Mouse (Mus musculus): ENCODE measurements around the gene Kalrn. TPM values are rescaled to one million over a fixed set of nuclear protein-coding genes. Genes with fewer than 3 reads are reported as not detected.
"Not testable (repeated sequence)": the region's sequence is repeated elsewhere in the genome, so short reads cannot be mapped to it uniquely, and the experiment has no call there.

Gene Kalrn
- polyA plus RNA-seq, 1 experiment from 2014 or later: 22.1 TPM

DNA sequence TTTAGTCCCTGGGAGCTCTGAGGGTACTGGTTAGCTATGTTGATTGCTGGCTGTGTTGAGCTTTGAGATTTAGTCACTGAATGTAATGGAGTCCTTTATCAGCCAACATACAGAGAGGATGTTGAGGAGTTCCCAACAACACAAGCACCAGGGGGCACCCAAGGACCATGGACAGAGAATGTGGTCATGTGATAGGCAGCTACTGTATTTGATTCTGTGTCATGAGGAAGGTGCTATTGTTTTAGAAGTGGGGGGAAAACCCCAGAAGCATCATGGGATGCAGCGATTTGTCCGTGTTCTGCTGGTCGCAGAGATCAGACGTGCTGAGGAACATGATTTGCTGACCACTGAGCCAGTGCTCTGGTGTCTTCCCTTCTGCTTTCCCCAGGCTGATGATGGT lies 269.5 kb downstream of the Kalrn start:
- H3K4me2 ChIP-seq (replicated peaks; ENCODE audit: low read depth, low read length); H3K4me1 ChIP-seq (ENCODE audit: control insufficient read depth, insufficient read depth, low read length): not testable (repeated sequence)
- WGBS: 76% methylated on average over 4 of the region's 4 CpGs

DNA sequence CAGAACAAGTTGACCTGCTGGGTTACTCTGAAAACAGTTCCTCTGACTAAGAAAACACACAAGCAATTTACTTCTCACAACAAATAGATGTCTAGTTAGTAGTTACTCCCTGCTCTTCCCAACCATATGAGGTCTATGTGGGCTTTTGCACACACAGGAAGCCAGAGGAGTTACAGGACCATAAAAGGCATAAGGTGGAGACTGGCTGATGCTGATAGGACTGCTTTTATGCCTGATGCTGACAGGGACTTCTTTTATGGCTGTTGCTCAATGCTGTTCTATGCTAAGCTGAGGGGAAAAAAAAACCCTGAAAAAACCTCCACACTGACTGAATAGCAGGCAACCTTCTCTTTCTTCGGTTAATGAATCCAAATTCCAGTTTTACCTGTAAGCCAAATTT lies 270.8 kb downstream of the Kalrn start:
- ATAC-seq (ENCODE audit: insufficient number of reproducible peaks, insufficient read depth, low FRiP score, low read depth): no peak
- no peak overlapping the region for H3K4me2 ChIP-seq (replicated peaks; ENCODE audit: low read depth, low read length)
- H3K4me1 ChIP-seq (ENCODE audit: control insufficient read depth, insufficient read depth, low read length): no peaks in the 10 kb centered on the region
- WGBS: 97% methylated on average over 1 of the region's 1 CpGs
- no peak overlapping the region for H3K4me3 ChIP-seq (ENCODE audit: low read depth, low read length)
- H3K27ac ChIP-seq (ENCODE audit: low read length): no peak overlapping the region
- H3K36me3 ChIP-seq (ENCODE audit: control insufficient read depth, insufficient read depth, low read length): no peaks in the 10 kb centered on the region; the same call in 1 of the 2 replicates
- no peaks in the 10 kb centered on the region for H3K27me3 ChIP-seq (ENCODE audit: control insufficient read depth, insufficient read depth, low read length)
- no peak overlapping the region for H3K9ac ChIP-seq (replicated peaks; ENCODE audit: low read depth, low read length)
- H3K9me3 ChIP-seq (ENCODE audit: control insufficient read depth, low read depth, low read length): no peaks in the 10 kb centered on the region

More for the DNA sequence above, 269.5 kb downstream of the Kalrn start:
- H3K4me3 ChIP-seq (ENCODE audit: low read depth, low read length); H3K36me3 ChIP-seq (ENCODE audit: control insufficient read depth, insufficient read depth, low read length); H3K9me3 ChIP-seq (ENCODE audit: control insufficient read depth, low read depth, low read length); ATAC-seq (ENCODE audit: insufficient number of reproducible peaks, insufficient read depth, low FRiP score, low read depth); H3K9ac ChIP-seq (replicated peaks; ENCODE audit: low read depth, low read length); H3K27me3 ChIP-seq (ENCODE audit: control insufficient read depth, insufficient read depth, low read length); H3K27ac ChIP-seq (ENCODE audit: low read length): not testable (repeated sequence)

DNA sequence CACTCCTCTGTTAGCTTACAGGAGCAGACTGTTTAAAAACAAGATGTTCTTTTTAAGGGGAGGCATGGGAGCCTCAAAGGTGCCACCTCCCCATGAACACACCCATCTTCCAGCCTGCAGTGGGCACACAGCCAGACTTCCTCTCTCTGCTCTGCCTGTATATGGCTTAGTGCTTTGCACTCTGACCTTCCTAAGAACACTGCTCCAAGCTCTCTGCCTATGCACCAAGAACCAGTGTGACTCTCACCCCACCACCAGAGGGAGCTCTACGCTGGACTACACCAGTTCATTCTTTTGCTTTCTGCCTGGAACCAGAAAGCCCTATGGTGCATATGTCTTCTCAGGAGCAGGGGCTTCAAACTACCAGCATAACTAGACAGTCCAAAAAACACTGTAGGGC lies 271.3 kb downstream of the Kalrn start:
- no peaks in the 10 kb centered on the region for H3K27me3 ChIP-seq (ENCODE audit: control insufficient read depth, insufficient read depth, low read length)
- H3K4me1 ChIP-seq (ENCODE audit: control insufficient read depth, insufficient read depth, low read length): no peaks in the 10 kb centered on the region
- H3K36me3 ChIP-seq (ENCODE audit: control insufficient read depth, insufficient read depth, low read length): no peaks in the 10 kb centered on the region
- H3K9me3 ChIP-seq (ENCODE audit: control insufficient read depth, low read depth, low read length): no peaks in the 10 kb centered on the region
- 92% methylated on average over 1 of the region's 1 CpGs for WGBS
- ATAC-seq (ENCODE audit: insufficient number of reproducible peaks, insufficient read depth, low FRiP score, low read depth): no peak
- H3K4me2 ChIP-seq (replicated peaks; ENCODE audit: low read depth, low read length): no peak overlapping the region
- no peak overlapping the region for H3K9ac ChIP-seq (replicated peaks; ENCODE audit: low read depth, low read length)
- H3K27ac ChIP-seq (ENCODE audit: low read length): no peak overlapping the region
- H3K4me3 ChIP-seq (ENCODE audit: low read depth, low read length): no peak overlapping the region

GRCm38 (mm10) chr16:34299226-34299625 lies 274.1 kb downstream of the Kalrn start:
- H3K9ac ChIP-seq (replicated peaks; ENCODE audit: low read depth, low read length): no peak overlapping the region
- H3K4me2 ChIP-seq (replicated peaks; ENCODE audit: low read depth, low read length): no peak overlapping the region
- H3K27ac ChIP-seq (ENCODE audit: low read length): no peak overlapping the region
- 60% methylated on average over 2 of the region's 2 CpGs for WGBS
- no peak overlapping the region for H3K4me3 ChIP-seq (ENCODE audit: low read depth, low read length)
- no peaks in the 10 kb centered on the region for H3K4me1 ChIP-seq (ENCODE audit: control insufficient read depth, insufficient read depth, low read length)
- no peaks in the 10 kb centered on the region for H3K36me3 ChIP-seq (ENCODE audit: control insufficient read depth, insufficient read depth, low read length)
- no peaks in the 10 kb centered on the region for H3K9me3 ChIP-seq (ENCODE audit: control insufficient read depth, low read depth, low read length)
- H3K27me3 ChIP-seq (ENCODE audit: control insufficient read depth, insufficient read depth, low read length): no peaks in the 10 kb centered on the region
- ATAC-seq (ENCODE audit: insufficient number of reproducible peaks, insufficient read depth, low FRiP score, low read depth): no peak

DNA sequence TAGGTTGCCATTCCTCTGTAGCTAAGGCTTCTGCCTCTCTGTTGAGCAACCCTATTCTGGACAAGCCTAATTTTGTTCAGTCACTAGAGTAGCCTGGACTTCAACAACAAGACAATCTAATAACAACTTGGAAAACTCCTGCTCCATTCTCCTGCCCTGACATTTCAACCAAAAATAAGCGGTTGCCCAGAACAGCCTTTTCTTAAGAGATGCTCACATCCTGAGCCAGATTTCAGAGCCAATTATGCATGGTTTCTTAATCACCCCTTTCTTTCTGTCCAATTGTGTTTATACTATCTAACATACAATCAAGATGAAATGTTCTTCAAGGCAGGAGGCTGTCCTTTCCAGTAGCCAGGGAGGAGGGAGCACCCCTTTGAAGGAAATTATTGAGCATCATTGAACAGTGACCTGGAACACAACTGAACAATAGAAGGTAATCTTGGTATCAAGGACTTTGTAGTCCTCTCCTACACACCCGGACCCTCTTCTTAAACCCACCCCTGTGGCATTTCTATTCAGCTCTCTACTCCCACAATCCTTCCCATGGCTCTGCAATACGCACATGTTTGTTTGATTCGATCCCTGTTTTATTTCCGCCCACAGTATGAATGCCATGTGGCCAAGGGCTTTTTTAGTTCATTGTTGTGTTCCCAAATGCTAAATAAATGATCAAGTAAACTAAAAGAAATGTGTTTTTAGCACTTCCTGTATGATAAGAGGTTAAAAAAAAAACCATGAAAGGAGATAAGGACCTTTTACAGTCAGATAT lies 275.2 kb downstream of the Kalrn start:
- WGBS: 85% methylated on average over 5 of the region's 5 CpGs
- no peaks in the 10 kb centered on the region for H3K9me3 ChIP-seq (ENCODE audit: control insufficient read depth, low read depth, low read length)

DNA sequence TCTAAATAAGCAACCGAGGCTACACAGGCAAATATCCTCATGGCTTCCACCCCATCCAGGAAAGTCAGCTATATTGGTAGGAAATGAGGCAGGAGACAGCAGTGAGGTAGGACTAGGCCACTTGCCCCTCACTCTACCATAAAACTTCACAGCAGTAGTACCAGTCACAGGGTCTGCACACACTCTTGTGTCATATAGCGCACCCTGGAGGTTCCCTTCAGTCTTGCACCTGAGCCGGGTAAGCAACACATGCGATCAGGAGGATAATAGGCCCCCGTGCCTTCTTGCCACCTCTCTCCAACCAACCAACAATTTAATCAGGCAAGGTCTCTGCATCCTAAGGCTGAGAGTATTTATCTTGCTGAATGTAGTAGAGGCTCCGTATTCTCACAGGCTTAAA lies 278.8 kb downstream of the Kalrn start:
- H3K4me3 ChIP-seq (ENCODE audit: low read depth, low read length): no peak overlapping the region
- no peaks in the 10 kb centered on the region for H3K36me3 ChIP-seq (ENCODE audit: control insufficient read depth, insufficient read depth, low read length)
- H3K9me3 ChIP-seq (ENCODE audit: control insufficient read depth, low read depth, low read length): no peaks in the 10 kb centered on the region
- H3K4me1 ChIP-seq (ENCODE audit: control insufficient read depth, insufficient read depth, low read length): no peaks in the 10 kb centered on the region
- H3K4me2 ChIP-seq (replicated peaks; ENCODE audit: low read depth, low read length): no peak overlapping the region
- 79% methylated on average over 6 of the region's 6 CpGs for WGBS
- no peaks in the 10 kb centered on the region for H3K27me3 ChIP-seq (ENCODE audit: control insufficient read depth, insufficient read depth, low read length)
- no peak for ATAC-seq (ENCODE audit: insufficient number of reproducible peaks, insufficient read depth, low FRiP score, low read depth)
- H3K27ac ChIP-seq (ENCODE audit: low read length): no peak overlapping the region
- no peak overlapping the region for H3K9ac ChIP-seq (replicated peaks; ENCODE audit: low read depth, low read length)

More for the DNA sequence above, 275.2 kb downstream of the Kalrn start:
- no peak for ATAC-seq (ENCODE audit: insufficient number of reproducible peaks, insufficient read depth, low FRiP score, low read depth)
- no peaks in the 10 kb centered on the region for H3K27me3 ChIP-seq (ENCODE audit: control insufficient read depth, insufficient read depth, low read length)
- H3K4me1 ChIP-seq (ENCODE audit: control insufficient read depth, insufficient read depth, low read length): no peaks in the 10 kb centered on the region
- no peak overlapping the region for H3K4me2 ChIP-seq (replicated peaks; ENCODE audit: low read depth, low read length)
- H3K36me3 ChIP-seq (ENCODE audit: control insufficient read depth, insufficient read depth, low read length): no peaks in the 10 kb centered on the region
- H3K4me3 ChIP-seq (ENCODE audit: low read depth, low read length): no peak overlapping the region
- H3K27ac ChIP-seq (ENCODE audit: low read length): no peak overlapping the region
- no peak overlapping the region for H3K9ac ChIP-seq (replicated peaks; ENCODE audit: low read depth, low read length)

DNA sequence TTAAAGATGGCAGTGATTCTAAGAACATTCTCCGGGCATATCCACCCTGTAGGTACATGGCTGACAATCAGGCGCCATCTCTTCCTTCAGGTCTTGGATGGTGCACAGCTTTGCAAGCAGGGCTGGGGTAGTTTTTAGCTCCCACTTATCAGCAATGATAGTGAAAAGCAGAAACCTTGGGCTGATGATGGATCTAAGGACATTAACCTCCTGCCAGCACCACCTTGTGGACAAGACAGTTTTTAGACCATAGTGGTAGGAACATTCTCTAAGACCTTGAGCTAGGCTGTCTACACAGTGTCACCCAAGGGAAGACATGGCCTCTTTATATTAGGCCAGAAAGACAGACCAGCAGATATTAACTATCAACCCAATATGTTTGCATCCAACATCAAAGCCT lies 279.7 kb downstream of the Kalrn start:
- no peaks in the 10 kb centered on the region for H3K27me3 ChIP-seq (ENCODE audit: control insufficient read depth, insufficient read depth, low read length)
- no peak overlapping the region for H3K9ac ChIP-seq (replicated peaks; ENCODE audit: low read depth, low read length)
- ATAC-seq (ENCODE audit: insufficient number of reproducible peaks, insufficient read depth, low FRiP score, low read depth): no peak
- no peak overlapping the region for H3K27ac ChIP-seq (ENCODE audit: low read length)
- H3K36me3 ChIP-seq (ENCODE audit: control insufficient read depth, insufficient read depth, low read length): no peaks in the 10 kb centered on the region
- H3K4me1 ChIP-seq (ENCODE audit: control insufficient read depth, insufficient read depth, low read length): no peaks in the 10 kb centered on the region
- WGBS: 94% methylated on average over 2 of the region's 2 CpGs
- no peak overlapping the region for H3K4me3 ChIP-seq (ENCODE audit: low read depth, low read length)
- H3K4me2 ChIP-seq (replicated peaks; ENCODE audit: low read depth, low read length): no peak overlapping the region
- no peaks in the 10 kb centered on the region for H3K9me3 ChIP-seq (ENCODE audit: control insufficient read depth, low read depth, low read length)

- no peaks in the 10 kb centered on the region for H3K27me3 ChIP-seq (ENCODE audit: control insufficient read depth, insufficient read depth, low read length)
- H3K4me3 ChIP-seq (ENCODE audit: low read depth, low read length): no peak overlapping the region
- no peak overlapping the region for H3K27ac ChIP-seq (ENCODE audit: low read length)
- WGBS: 46% methylated on average over 7 of the region's 7 CpGs
- ATAC-seq (ENCODE audit: insufficient number of reproducible peaks, insufficient read depth, low FRiP score, low read depth): no peak
- H3K4me2 ChIP-seq (replicated peaks; ENCODE audit: low read depth, low read length): no peak overlapping the region
- H3K4me1 ChIP-seq (ENCODE audit: control insufficient read depth, insufficient read depth, low read length): no peaks in the 10 kb centered on the region
- no peaks in the 10 kb centered on the region for H3K9me3 ChIP-seq (ENCODE audit: control insufficient read depth, low read depth, low read length)
- H3K36me3 ChIP-seq (ENCODE audit: control insufficient read depth, insufficient read depth, low read length): no peaks in the 10 kb centered on the region
- H3K9ac ChIP-seq (replicated peaks; ENCODE audit: low read depth, low read length): no peak overlapping the region
Measured at GRCm38 (mm10) chr16:34289583-34289982, 283.7 kb downstream of the Kalrn start.

- Histone ChIP-seq H3K9ac (replicated peaks; ENCODE audit: low read depth, low read length) (no peak overlapping the region), H3K4me3 (ENCODE audit: low read depth, low read length) (no peak overlapping the region), H3K27me3 (ENCODE audit: control insufficient read depth, insufficient read depth, low read length) (no peaks in the 10 kb centered on the region), H3K9me3 (ENCODE audit: control insufficient read depth, low read depth, low read length) (no peaks in the 10 kb centered on the region), H3K27ac (ENCODE audit: low read length) (no peak overlapping the region), H3K4me2 (replicated peaks; ENCODE audit: low read depth, low read length) (no peak overlapping the region), H3K4me1 (ENCODE audit: control insufficient read depth, insufficient read depth, low read length) (peaks cover 4% of the 10 kb centered on the region; the same call in 1 of the 2 replicates), H3K36me3 (ENCODE audit: control insufficient read depth, insufficient read depth, low read length) (no peaks in the 10 kb centered on the region)
- ATAC-seq (ENCODE audit: insufficient number of reproducible peaks, insufficient read depth, low FRiP score, low read depth): no peak
- WGBS: 90% methylated on average over 8 of the region's 8 CpGs
Measured at GRCm38 (mm10) chr16:34282026-34282425, 291.3 kb downstream of the Kalrn start.
